Mouse (Mus musculus) liver, adult 2 months (tissue): Measurements from ENCODE around the gene Fbxo44.

Experiments used
- CTCF ChIP-seq: fragments of 200-500 bp; IDR thresholded peaks from 2 replicates; pipeline ENCODE4 v1.5.1; 2011; ENCODE audit warnings: low read depth, low read length, control low read depth
- POLR2A ChIP-seq: fragments of 200-500 bp; IDR thresholded peaks from 2 replicates; pipeline ENCODE4 v1.6.1; 2011; ENCODE audit warnings: low read length, control low read depth; ENCODE audit not compliant: insufficient read depth; ENCODE audit errors: extremely low read depth

GRCm38 (mm10) chr4:148121982-148122693, 38.1 kb downstream of the Fbxo44 start:
- TF ChIP-seq CTCF: no peak
- no peak for TF ChIP-seq POLR2A
